Mouse (Mus musculus) MEL (cell line): ENCODE measurements around the gene Sh3bp4. TPM values are rescaled to one million over a fixed set of nuclear protein-coding genes. Genes with fewer than 3 reads are reported as not detected.

ENCODE experiments used
- DNase-seq: peaks from one replicate; pipeline ENCODE4 v3.0.0; 2011; ENCODE audit warnings: low read depth, low spot score
- H3K27ac ChIP-seq: 2 replicates; pipeline ENCODE4 v1.5.1; 2012; ENCODE audit warnings: low read depth, mild to moderate bottlenecking, control low read depth, low read length, moderate library complexity; ENCODE audit not compliant: control insufficient read depth
- H3K27me3 ChIP-seq, 2 experiments: fragments of 150-350 bp in 1 of 2; sonication (generic) in 1 of 2; 2 replicates each; pipeline ENCODE4 v1.6.1; 2012; ENCODE audit warnings: low read length in 2 of 2, mild to moderate bottlenecking in 2 of 2, improper control_type of control experiment in 1 of 2, moderate library complexity in 1 of 2; ENCODE audit not compliant: insufficient read depth in 2 of 2, control insufficient read depth in 1 of 2
- H3K36me3 ChIP-seq, 2 experiments: 2 replicates each; pipeline ENCODE4 v1.6.1; 2012 to 2014; ENCODE audit warnings: low read length in 2 of 2, improper control_type of control experiment in 1 of 2, inconsistent platforms in 1 of 2, mild to moderate bottlenecking in 1 of 2; ENCODE audit not compliant: insufficient read depth in 2 of 2, control insufficient read depth in 1 of 2
- H3K4me1 ChIP-seq, 2 experiments: fragments of 150-350 bp in 1 of 2; sonication (generic) in 1 of 2; 2 replicates each; pipeline ENCODE4 v1.6.1; 2012; ENCODE audit warnings: low read length in 2 of 2, improper control_type of control experiment in 1 of 2, mild to moderate bottlenecking in 1 of 2; ENCODE audit not compliant: insufficient read depth in 2 of 2, control insufficient read depth in 1 of 2
- H3K4me3 ChIP-seq, 2 experiments: fragments of 150-350 bp in 1 of 2; sonication (generic) in 1 of 2; 2 replicates each; pipeline ENCODE4 v1.5.1; 2012; ENCODE audit warnings: low read depth in 2 of 2, low read length in 2 of 2, mild to moderate bottlenecking in 2 of 2, moderate library complexity in 2 of 2, control low read depth in 1 of 2, improper control_type of control experiment in 1 of 2; ENCODE audit not compliant: control insufficient read depth in 1 of 2, insufficient read depth in 1 of 2
- H3K79me2 ChIP-seq: 2 replicates; pipeline ENCODE4 v1.6.1; 2012; ENCODE audit warnings: mild to moderate bottlenecking, low read length, moderate library complexity; ENCODE audit not compliant: control insufficient read depth, poor library complexity, insufficient read depth
- H3K9ac ChIP-seq: 2 replicates; pipeline ENCODE4 v1.6.1; 2012; ENCODE audit warnings: low read depth, mild to moderate bottlenecking, control low read depth, low read length, moderate library complexity; ENCODE audit not compliant: control insufficient read depth, poor library complexity, severe bottlenecking
- H3K9me3 ChIP-seq: fragments of 150-350 bp; sonication (generic); replicated peaks from 2 replicates; pipeline ENCODE4 v1.6.1; 2012; ENCODE audit warnings: mild to moderate bottlenecking, low read length, improper control_type of control experiment, moderate library complexity; ENCODE audit not compliant: insufficient read depth
- BHLHE40 ChIP-seq: IDR thresholded peaks from 2 replicates; pipeline ENCODE4 v1.6.1; 2012; ENCODE audit warnings: low read depth, mild to moderate bottlenecking, inconsistent platforms, low read length, improper control_type of control experiment, borderline replicate concordance
- CHD1 ChIP-seq: IDR thresholded peaks from 2 replicates; pipeline ENCODE4 v1.6.1; 2012; ENCODE audit warnings: low read depth, mild to moderate bottlenecking, inconsistent platforms, low read length, improper control_type of control experiment
- EP300 ChIP-seq, 2 experiments: IDR thresholded peaks; 2 replicates each; pipeline ENCODE4 v1.6.1; 2011; ENCODE audit warnings: improper control_type of control experiment in 2 of 2, low read length in 2 of 2, low read depth in 1 of 2, mild to moderate bottlenecking in 1 of 2
- GABPA ChIP-seq: IDR thresholded peaks from 2 replicates; pipeline ENCODE4 v1.6.1; 2012; ENCODE audit warnings: low read depth, mild to moderate bottlenecking, inconsistent platforms, low read length, improper control_type of control experiment, moderate library complexity
- GATA1 ChIP-seq: IDR thresholded peaks from 2 replicates; pipeline ENCODE4 v1.6.1; 2011; ENCODE audit warnings: low read depth, low read length, improper control_type of control experiment
- HCFC1 ChIP-seq: IDR thresholded peaks from 2 replicates; pipeline ENCODE4 v1.6.1; 2012; ENCODE audit warnings: low read depth, mild to moderate bottlenecking, inconsistent platforms, low read length, improper control_type of control experiment, moderate library complexity
- KAT2A ChIP-seq: conservative IDR thresholded peaks from 2 replicates; pipeline ENCODE4 v1.6.1; 2012; ENCODE audit warnings: low read depth, low read length, improper control_type of control experiment, inconsistent platforms
- MAX ChIP-seq: IDR thresholded peaks from 2 replicates; pipeline ENCODE4 v1.6.1; 2011; ENCODE audit warnings: low read length, improper control_type of control experiment
- MAZ ChIP-seq: IDR thresholded peaks from 2 replicates; pipeline ENCODE4 v1.6.1; 2012; ENCODE audit warnings: low read depth, mild to moderate bottlenecking, inconsistent platforms, low read length, improper control_type of control experiment
- MYB ChIP-seq: IDR thresholded peaks from 2 replicates; pipeline ENCODE4 v1.6.1; 2011; ENCODE audit warnings: mild to moderate bottlenecking, low read depth, low read length, improper control_type of control experiment
- NELFE ChIP-seq: IDR thresholded peaks from 2 replicates; pipeline ENCODE4 v1.6.1; 2011; ENCODE audit warnings: low read depth, low read length, improper control_type of control experiment
- POLR2AphosphoS2 ChIP-seq: IDR thresholded peaks from 2 replicates; pipeline ENCODE4 v1.6.1; 2011; ENCODE audit warnings: low read length, improper control_type of control experiment
- POLR2AphosphoS5 ChIP-seq: IDR thresholded peaks from 2 replicates; pipeline ENCODE4 v1.6.1; 2012; ENCODE audit warnings: low read depth, borderline replicate concordance, mild to moderate bottlenecking, inconsistent platforms, low read length, moderate library complexity, mixed read lengths
- RAD21 ChIP-seq: IDR thresholded peaks from 2 replicates; pipeline ENCODE4 v1.6.1; 2011; ENCODE audit warnings: mild to moderate bottlenecking, low read depth, low read length, improper control_type of control experiment
- RCOR1 ChIP-seq: IDR thresholded peaks from 2 replicates; pipeline ENCODE4 v1.6.1; 2012; ENCODE audit warnings: low read depth, mild to moderate bottlenecking, inconsistent platforms, low read length, improper control_type of control experiment
- SIN3A ChIP-seq: IDR thresholded peaks from 2 replicates; pipeline ENCODE4 v1.6.1; 2012; ENCODE audit warnings: low read length, improper control_type of control experiment, inconsistent platforms
- SMC3 ChIP-seq: IDR thresholded peaks from 2 replicates; pipeline ENCODE4 v1.6.1; 2011; ENCODE audit warnings: low read depth, low read length, improper control_type of control experiment
- TCF12 ChIP-seq: IDR thresholded peaks from 2 replicates; pipeline ENCODE4 v1.6.1; 2014; ENCODE audit warnings: low read depth, mild to moderate bottlenecking, inconsistent platforms, low read length, improper control_type of control experiment, moderate library complexity
- UBTF ChIP-seq: IDR thresholded peaks from 2 replicates; pipeline ENCODE4 v1.6.1; 2012; ENCODE audit warnings: low read depth, mild to moderate bottlenecking, inconsistent platforms, low read length, improper control_type of control experiment, moderate library complexity, borderline replicate concordance; ENCODE audit not compliant: insufficient read depth
- USF1 ChIP-seq: IDR thresholded peaks from 2 replicates; pipeline ENCODE4 v1.6.1; 2014; ENCODE audit warnings: low read depth, mild to moderate bottlenecking, inconsistent platforms, low read length, improper control_type of control experiment, moderate library complexity
- ZKSCAN1 ChIP-seq: IDR thresholded peaks from 2 replicates; pipeline ENCODE4 v1.6.1; 2012; ENCODE audit warnings: low read depth, mild to moderate bottlenecking, inconsistent platforms, low read length, improper control_type of control experiment, moderate library complexity
- ZMIZ1 ChIP-seq: IDR thresholded peaks from 2 replicates; pipeline ENCODE4 v1.6.1; 2012; ENCODE audit warnings: low read depth, mild to moderate bottlenecking, inconsistent platforms, low read length, improper control_type of control experiment, moderate library complexity
- polyA plus RNA-seq, 2 experiments: library from polyadenylated mRNA; stranded (reverse) in 1 of 2; unstranded in 1 of 2; fragments of >175 nt in 1 of 2; fragments of >200 nt in 1 of 2; gene quantifications; 2 replicates each; pipeline versions ENCODE4 v1.2.1 to v1.2.4; 2012; ENCODE audit warnings: low replicate concordance in 2 of 2, low read depth in 1 of 2; ENCODE audit not compliant: insufficient read length in 2 of 2, insufficient read depth in 1 of 2, missing spikeins in 1 of 2
- total RNA-seq: library from RNA; depleted of rRNA; stranded (reverse); fragments of 300-350 nt; gene quantifications from 2 replicates; pipeline ENCODE4 v1.2.3, GENCODE M21; 2012

Gene Sh3bp4
- total and polyA plus RNA-seq, 3 experiments = not detected

GRCm38 (mm10) chr1:89088748-89089288, 18.6 kb downstream of the Sh3bp4 start:
- no peaks in the 10 kb centered on the region for H3K36me3 ChIP-seq
- no peak for TF ChIP-seq GABPA
- TF ChIP-seq POLR2AphosphoS2 = no peak
- no peak for TF ChIP-seq HCFC1
- no peak for TF ChIP-seq MAX
- no peak for TF ChIP-seq MAZ
- no peak for TF ChIP-seq MYB
- TF ChIP-seq NELFE = no peak
- TF ChIP-seq POLR2AphosphoS5 = no peak
- no peak overlapping the region for H3K27ac ChIP-seq
- no peaks in the 10 kb centered on the region for H3K79me2 ChIP-seq
- H3K4me1 ChIP-seq = no peaks in the 10 kb centered on the region
- no peaks in the 10 kb centered on the region; the same call in 1 of the 2 replicates for H3K9me3 ChIP-seq
- no peaks in the 10 kb centered on the region for H3K27me3 ChIP-seq
- no peak for DNase-seq
- H3K9ac ChIP-seq = no peak overlapping the region
- H3K4me3 ChIP-seq = no peak overlapping the region

- H3K79me2 ChIP-seq = no peaks in the 10 kb centered on the region
- no peak for DNase-seq
- no peak overlapping the region for H3K9ac ChIP-seq
- TF ChIP-seq SIN3A = no peak
- TF ChIP-seq SMC3 = no peak
- TF ChIP-seq GATA1 = no peak
- no peak for TF ChIP-seq GABPA
- TF ChIP-seq POLR2AphosphoS5 = no peak
- TF ChIP-seq CHD1 = no peak
- TF ChIP-seq RCOR1 = no peak
- no peak for TF ChIP-seq KAT2A
- no peak for TF ChIP-seq ZMIZ1
- no peak for TF ChIP-seq MAX
- no peak for TF ChIP-seq MAZ
- TF ChIP-seq RAD21 = no peak
- no peak for TF ChIP-seq USF1
- TF ChIP-seq UBTF = no peak
- TF ChIP-seq TCF12 = no peak
- no peak for TF ChIP-seq BHLHE40
- TF ChIP-seq ZKSCAN1 = no peak
- no peak for TF ChIP-seq EP300 (IDR thresholded peaks at IDR 0.05; ENCODE audit: low read depth in 1 of 2, low read length in 2 of 2)
- H3K27ac ChIP-seq = no peak overlapping the region
- no peaks in the 10 kb centered on the region; the same call in 1 of the 2 replicates for H3K9me3 ChIP-seq
- no peaks in the 10 kb centered on the region for H3K36me3 ChIP-seq
- H3K4me1 ChIP-seq = no peaks in the 10 kb centered on the region
- H3K27me3 ChIP-seq = no peaks in the 10 kb centered on the region
- H3K4me3 ChIP-seq = no peak overlapping the region
Observed at GRCm38 (mm10) chr1:89089821-89090600, 19.8 kb downstream of the Sh3bp4 start.
